Comparison of ENCODE assay signal across 8 mouse cellular contexts in genomic region chr12:51348698-51348998, GRCm38 (mm10). TPM values are rescaled to one million over a fixed set of nuclear protein-coding genes. Genes with fewer than 3 reads are reported as not detected.
A peak's percentile ranks its signal among the peaks of the same experiment; 100 is the strongest.
DNase-seq lines count a peak whose midpoint lies in the region; ATAC-seq and TF ChIP-seq lines count a peak whose summit lies in the region.

No protein-coding gene starts in this region.

- H3K4me3 ChIP-seq in erythroblast, embryonic 14.5 days (replicated peaks), result peak overlapping the region; percentile 98
- H3K4me3 ChIP-seq in limb, embryonic 14.5 days (replicated peaks; ENCODE audit: low read length), result peak overlapping the region; percentile 77
- peak overlapping the region; percentile 84 for H3K4me3 ChIP-seq in stomach, postnatal 0 days (ENCODE audit: low read depth, low read length)

- DNase-seq in spleen, adult 12 weeks (ENCODE audit: low spot score), result peak; percentile 3
- DNase-seq in spleen, adult 18-20 months, result no peak
- no peak for DNase-seq in limb, embryonic 14.5 days (ENCODE audit: low spot score)
- DNase-seq in stomach, postnatal 0 days (ENCODE audit: low spot score), result no peak
- DNase-seq in yolk sac, embryonic 10.5 days (ENCODE audit: low spot score), result no peak
- DNase-seq in right cerebral cortex, postnatal 25 days, result no peak

- H3K4me2 ChIP-seq in limb, embryonic 14.5 days (replicated peaks; ENCODE audit: low read depth, low read length, severe bottlenecking), result peak overlapping the region; percentile 67
- H3K4me2 ChIP-seq in stomach, postnatal 0 days (replicated peaks; ENCODE audit: low read depth), result peak overlapping the region; percentile 68

- peak overlapping the region; percentile 91 for H3K27ac ChIP-seq in limb, embryonic 14.5 days (replicated peaks; ENCODE audit: low read depth, low read length)
- H3K27ac ChIP-seq in stomach, postnatal 0 days (replicated peaks), result peak overlapping the region; percentile 88

- peaks cover 35% of the 10 kb centered on the region for H3K36me3 ChIP-seq in erythroblast, embryonic 14.5 days (ENCODE audit: control insufficient read depth)
- peaks cover 19% of the 10 kb centered on the region for H3K36me3 ChIP-seq in limb, embryonic 14.5 days (ENCODE audit: control insufficient read depth, insufficient read depth, low read length)
- H3K36me3 ChIP-seq in stomach, postnatal 0 days (ENCODE audit: control insufficient read depth, insufficient read depth, low read length), result no peaks in the 10 kb centered on the region

- WGBS in limb, embryonic 14.5 days, result under 1% methylated on average over 10 of the region's 10 CpGs
- under 1% methylated on average over 10 of the region's 10 CpGs for WGBS in stomach, postnatal 0 days

- peaks cover 33% of the 10 kb centered on the region for H3K4me1 ChIP-seq in erythroblast, embryonic 14.5 days (ENCODE audit: control insufficient read depth)
- H3K4me1 ChIP-seq in limb, embryonic 14.5 days (ENCODE audit: control insufficient read depth, insufficient read depth, low read length), result peaks cover 10% of the 10 kb centered on the region; the same call in 1 of the 2 replicates
- H3K4me1 ChIP-seq in stomach, postnatal 0 days (replicated peaks; ENCODE audit: control insufficient read depth, insufficient read depth), result no peaks in the 10 kb centered on the region

- ATAC-seq in erythroblast, adult 5-6 weeks (replicated peaks; ENCODE audit: low FRiP score, poor library complexity, severe bottlenecking), result no peak
- no peak for ATAC-seq in limb, embryonic 14.5 days (ENCODE audit: low FRiP score, low read depth)
- no peak for ATAC-seq in stomach, postnatal 0 days (ENCODE audit: low FRiP score, low TSS enrichment)

- no peak for TF ChIP-seq CTCF in stomach, postnatal 0 days (IDR thresholded peaks at IDR 0.05; ENCODE audit: low read depth)

- TF ChIP-seq POLR2A in limb, embryonic 14.5 days (IDR thresholded peaks at IDR 0.05; ENCODE audit: borderline replicate concordance, extremely low read depth, insufficient read depth, insufficient read length), result no peak

- peak overlapping the region; percentile 87 for H3K9ac ChIP-seq in limb, embryonic 14.5 days (ENCODE audit: low read depth, low read length, severe bottlenecking)
- H3K9ac ChIP-seq in stomach, postnatal 0 days (ENCODE audit: low read length), result peak overlapping the region; percentile 79

- no peak for TF ChIP-seq EP300 in stomach, postnatal 0 days (optimal IDR thresholded peaks at IDR 0.05)

- no peaks in the 10 kb centered on the region for H3K27me3 ChIP-seq in erythroblast, embryonic 14.5 days (ENCODE audit: control insufficient read depth)
- no peaks in the 10 kb centered on the region for H3K27me3 ChIP-seq in limb, embryonic 14.5 days (ENCODE audit: control insufficient read depth, insufficient read depth, low read length)
- H3K27me3 ChIP-seq in stomach, postnatal 0 days (ENCODE audit: control insufficient read depth, insufficient read depth, low read length), result no peaks in the 10 kb centered on the region

- H3K9me3 ChIP-seq in erythroblast, embryonic 14.5 days (ENCODE audit: control insufficient read depth, low read length), result no peaks in the 10 kb centered on the region
- H3K9me3 ChIP-seq in limb, embryonic 14.5 days (ENCODE audit: control insufficient read depth, low read length), result no peaks in the 10 kb centered on the region
- no peaks in the 10 kb centered on the region for H3K9me3 ChIP-seq in stomach, postnatal 0 days (ENCODE audit: control insufficient read depth, low read length)

RNA-seq across cellular contexts. Expression of gene G2e3, which starts 0.8 kb away (rescaled TPM):
- 0.11 and 0.12 TPM in 2 replicates for polyA plus RNA-seq in erythroblast, embryonic 14.5 days (2012)
- 29.9 and 61.9 TPM in 2 replicates for total RNA-seq in erythroblast, adult 5-6 weeks (2015; ENCODE audit: low replicate concordance)
- total RNA-seq in erythroblast, adult 5-6 weeks (2017; ENCODE audit: low replicate concordance), result 46.4 and 54.9 TPM in 2 replicates
- polyA plus RNA-seq in limb, embryonic 14.5 days (2012; rRNA removed), result 19.2 and 20.3 TPM in 2 replicates
- 26.9 and 28.3 TPM in 2 replicates for polyA plus RNA-seq in limb, embryonic 14.5 days (2014; fragmentation: Nextera tagmentation; extraction: Ambion mirVana)
- polyA plus RNA-seq in stomach, postnatal 0 days (2015; fragmentation: Nextera tagmentation; extraction: Ambion mirVana), result 7.2 and 11.4 TPM in 2 replicates

RNA-seq across cellular contexts. Expression of gene Scfd1, which starts 28.7 kb away (rescaled TPM):
- polyA plus RNA-seq in erythroblast, embryonic 14.5 days (2012), result 0.05 and 0.08 TPM in 2 replicates
- 43.5 and 74.9 TPM in 2 replicates for total RNA-seq in erythroblast, adult 5-6 weeks (2015; ENCODE audit: low replicate concordance)
- 81.4 and 89.0 TPM in 2 replicates for total RNA-seq in erythroblast, adult 5-6 weeks (2017; ENCODE audit: low replicate concordance)
- 42.2 and 50.9 TPM in 2 replicates for polyA plus RNA-seq in limb, embryonic 14.5 days (2012; rRNA removed)
- polyA plus RNA-seq in limb, embryonic 14.5 days (2014; fragmentation: Nextera tagmentation; extraction: Ambion mirVana), result 87.6 TPM in 2 replicates
- polyA plus RNA-seq in stomach, postnatal 0 days (2015; fragmentation: Nextera tagmentation; extraction: Ambion mirVana), result 59.7 and 61.8 TPM in 2 replicates

Comparison
In these comparisons a context has a peak if more than half of its experiments do, and no peak if none do; other contexts are left out.
1. RNA of gene Scfd1, which starts 28.7 kb away (polyA plus RNA-seq): 42.2 to 87.6 TPM in limb, embryonic 14.5 days and 59.7 to 61.8 TPM in stomach, postnatal 0 days; 0.05 to 0.08 TPM in erythroblast, embryonic 14.5 days; every median in the first group is over 10 times any median in the second.
2. Peak in every context shown above with its lines, with median percentiles within 50 percentile points of each other: H3K4me3 ChIP-seq.